Comparison of ENCODE assay signal across 8 mouse cellular contexts in the genomic region with DNA sequence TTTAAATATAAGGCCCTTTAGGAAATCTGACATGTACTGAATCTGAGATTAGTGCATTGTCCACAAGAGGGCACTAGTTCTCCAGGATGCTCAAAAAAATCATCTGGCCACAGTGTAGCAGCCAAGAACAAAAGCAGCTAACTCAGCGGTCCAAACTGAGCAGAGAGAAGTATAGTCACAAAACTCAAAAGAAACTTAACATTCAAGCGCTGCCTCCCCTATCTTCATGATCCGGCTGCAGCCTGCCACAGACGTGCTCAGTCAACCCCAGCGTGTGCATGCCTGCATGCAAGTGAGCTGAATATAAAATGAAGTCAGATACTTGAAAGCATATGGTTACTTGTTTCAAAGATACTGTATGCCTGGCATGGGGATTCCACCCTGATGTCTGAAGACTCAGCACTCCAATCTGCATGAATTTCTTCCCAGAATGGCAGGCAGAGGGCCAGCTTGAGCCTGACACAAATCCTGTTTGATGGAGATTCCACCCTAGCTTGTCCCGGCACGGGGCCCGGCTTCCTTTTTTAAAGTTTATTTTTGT. TPM values are rescaled to one million over a fixed set of nuclear protein-coding genes. Genes with fewer than 3 reads are reported as not detected.
A peak's percentile ranks its signal among the peaks of the same experiment; 100 is the strongest.
DNase-seq lines count a peak whose midpoint lies in the region; ATAC-seq and TF ChIP-seq lines count a peak whose summit lies in the region.

No protein-coding gene starts in this region.

- DNase-seq in ZHBTc4 (ENCODE audit: low read depth, low spot score) (peak; percentile 88), liver (peak; percentile 37)
- peak; percentile 64 for DNase-seq in embryonic facial prominence, embryonic 10.5 days (ENCODE audit: low spot score)
- peak; percentile 93 for DNase-seq in midbrain, postnatal 0 days (ENCODE audit: low spot score)
- DNase-seq in thymus, postnatal 4 days: peak; percentile 40

- H3K27me3 ChIP-seq in embryonic facial prominence, embryonic 10.5 days (replicated peaks; ENCODE audit: low read depth, poor library complexity, severe bottlenecking): peaks cover 6% of the 10 kb centered on the region; the same call in 1 of the 2 replicates
- H3K27me3 ChIP-seq in heart, embryonic 11.5 days (ENCODE audit: control insufficient read depth, insufficient read depth, low read length): no peaks in the 10 kb centered on the region
- 0 out of 2 replicates have a peak, but pooled peaks cover 3% of the 10 kb centered on the region for H3K27me3 ChIP-seq in kidney, embryonic 15.5 days
- H3K27me3 ChIP-seq in midbrain, postnatal 0 days (ENCODE audit: insufficient read depth, low read length): no peaks in the 10 kb centered on the region

- H3K4me1 ChIP-seq in embryonic facial prominence, embryonic 10.5 days: peaks cover 11% of the 10 kb centered on the region
- 0 out of 2 replicates have a peak, but pooled peaks cover 5% of the 10 kb centered on the region for H3K4me1 ChIP-seq in heart, embryonic 11.5 days (ENCODE audit: control insufficient read depth, insufficient read depth, low read length)
- 0 out of 2 replicates have a peak, but pooled peaks cover 6% of the 10 kb centered on the region for H3K4me1 ChIP-seq in kidney, embryonic 15.5 days
- no peaks in the 10 kb centered on the region for H3K4me1 ChIP-seq in midbrain, postnatal 0 days (ENCODE audit: insufficient read depth, low read length)

- H3K36me3 ChIP-seq in embryonic facial prominence, embryonic 10.5 days (replicated peaks): no peaks in the 10 kb centered on the region
- no peaks in the 10 kb centered on the region for H3K36me3 ChIP-seq in heart, embryonic 11.5 days (ENCODE audit: control insufficient read depth, insufficient read depth, low read length)
- no peaks in the 10 kb centered on the region for H3K36me3 ChIP-seq in kidney, embryonic 15.5 days
- no peaks in the 10 kb centered on the region for H3K36me3 ChIP-seq in midbrain, postnatal 0 days (ENCODE audit: insufficient read depth, low read length)

- H3K4me3 ChIP-seq in embryonic facial prominence, embryonic 10.5 days: no peak overlapping the region
- H3K4me3 ChIP-seq in heart, embryonic 11.5 days (ENCODE audit: low read depth, low read length): no peak overlapping the region
- H3K4me3 ChIP-seq in kidney, embryonic 15.5 days (replicated peaks): no peak overlapping the region
- H3K4me3 ChIP-seq in midbrain, postnatal 0 days (ENCODE audit: low read depth, low read length): no peak overlapping the region

- WGBS in embryonic facial prominence, embryonic 10.5 days: 42% methylated on average over 8 of the region's 8 CpGs
- WGBS in heart, embryonic 11.5 days (ENCODE audit: insufficient replicate concordance): 33% methylated on average over 8 of the region's 8 CpGs
- WGBS in kidney, embryonic 15.5 days: 41% methylated on average over 8 of the region's 8 CpGs
- 14% methylated on average over 8 of the region's 8 CpGs for WGBS in midbrain, postnatal 0 days

- H3K4me2 ChIP-seq in heart, embryonic 11.5 days: peak overlapping the region; percentile 50
- H3K4me2 ChIP-seq in kidney, embryonic 15.5 days: peak overlapping the region; percentile 37; the same call in 1 of the 2 replicates
- H3K4me2 ChIP-seq in midbrain, postnatal 0 days (ENCODE audit: low read depth, low read length, poor library complexity, severe bottlenecking): peak overlapping the region; percentile 40

- H3K27ac ChIP-seq in embryonic facial prominence, embryonic 10.5 days (replicated peaks): peak overlapping the region; percentile 78
- H3K27ac ChIP-seq in heart, embryonic 11.5 days (ENCODE audit: low read depth, low read length): no peak overlapping the region
- peak overlapping the region; percentile 28 for H3K27ac ChIP-seq in kidney, embryonic 15.5 days
- no peak overlapping the region for H3K27ac ChIP-seq in midbrain, postnatal 0 days (ENCODE audit: low read depth, low read length)

- peak; percentile 90 for TF ChIP-seq CTCF in midbrain, postnatal 0 days (IDR thresholded peaks at IDR 0.05)

- no peak overlapping the region for H3K9ac ChIP-seq in heart, embryonic 11.5 days (ENCODE audit: low read depth, low read length)
- no peak overlapping the region for H3K9ac ChIP-seq in kidney, embryonic 15.5 days
- H3K9ac ChIP-seq in midbrain, postnatal 0 days (replicated peaks; ENCODE audit: low read length, poor library complexity, severe bottlenecking): no peak overlapping the region

- H3K9me3 ChIP-seq in embryonic facial prominence, embryonic 10.5 days: no peaks in the 10 kb centered on the region
- H3K9me3 ChIP-seq in heart, embryonic 11.5 days (replicated peaks; ENCODE audit: control insufficient read depth, low read length): no peaks in the 10 kb centered on the region
- no peaks in the 10 kb centered on the region for H3K9me3 ChIP-seq in kidney, embryonic 15.5 days (replicated peaks)
- H3K9me3 ChIP-seq in midbrain, postnatal 0 days (ENCODE audit: low read length): no peaks in the 10 kb centered on the region

- peak; percentile 84 for ATAC-seq in CD4-positive, CD25-positive, alpha-beta regulatory T cell, adult 4 months
- ATAC-seq in heart, embryonic 11.5 days (replicated peaks; ENCODE audit: insufficient number of reproducible peaks, low FRiP score, low TSS enrichment): no peak
- peak; percentile 53; the same call in 1 of the 2 replicates for ATAC-seq in kidney, embryonic 15.5 days (replicated peaks; ENCODE audit: low FRiP score)
- ATAC-seq in midbrain, postnatal 0 days (ENCODE audit: low FRiP score): peak; percentile 72; the same call in 1 of the 2 replicates

RNA-seq across cellular contexts. Expression of a gene that starts 8.0 kb away (rescaled TPM):
- 1 to 10 TPM; 3.9 to 4.0 TPM for polyA plus RNA-seq in CD4-positive, CD25-positive, alpha-beta regulatory T cell, adult 4 months (2017; shearing (Covaris generic))
- polyA plus RNA-seq in embryonic facial prominence, embryonic 10.5 days (2016; fragmentation: Nextera tagmentation; extraction: Ambion mirVana): 31.0 and 31.3 TPM in 2 replicates
- polyA plus RNA-seq in heart, embryonic 11.5 days (2014; fragmentation: Nextera tagmentation; extraction: Ambion mirVana): 8.9 TPM in 2 replicates
- polyA plus RNA-seq in kidney, embryonic 15.5 days (2015; fragmentation: Nextera tagmentation; extraction: Ambion mirVana): 27.5 and 27.8 TPM in 2 replicates
- total RNA-seq in midbrain, postnatal 0 days (2014; rRNA removed): 269 and 291 TPM in 2 replicates
- polyA plus RNA-seq in midbrain, postnatal 0 days (2015; fragmentation: Nextera tagmentation; extraction: Ambion mirVana): 132 and 149 TPM in 2 replicates

Comparison
In these comparisons a context has a peak if more than half of its experiments do, and no peak if none do; other contexts are left out.
1. DNase-seq: peak in every context shown above with its lines; median percentile 93 in midbrain, postnatal 0 days; 88 in ZHBTc4; 64 in embryonic facial prominence, embryonic 10.5 days; 40 in thymus, postnatal 4 days; 37 in liver.
2. H3K27ac ChIP-seq: peak in embryonic facial prominence, embryonic 10.5 days (single experiment) and kidney, embryonic 15.5 days (single experiment); none in heart, embryonic 11.5 days (single experiment) and midbrain, postnatal 0 days (single experiment).
3. Peak in every context shown above with its lines, with median percentiles within 50 percentile points of each other: H3K4me2 ChIP-seq.